ENCODE assay signal across 21 mouse cellular contexts in genomic region chr4:43567140-43567539, GRCm38 (mm10). TPM values are rescaled to one million over a fixed set of nuclear protein-coding genes. Genes with fewer than 3 reads are reported as not detected.
"Had no signal": no experiment of that assay in that cellular context is flagged by ENCODE, and none has a peak within 500 bp of the region (broad histone marks: within the 10 kb centered on the region; RNA-seq: fewer than 3 reads in every experiment).

No protein-coding gene starts in this region.

- H3K9me3 ChIP-seq: midbrain, embryonic 10.5 days; midbrain, embryonic 12.5 days; neural tube, embryonic 13.5 days; neural tube, embryonic 15.5 days had no signal

- DNase-seq: lung, adult 18-20 months; lung, embryonic 14.5 days; lung, postnatal 10 days; lung, postnatal 4 days; midbrain, embryonic 14.5 days; right cerebral cortex, adult 18-20 months; right cerebral cortex, postnatal 25 days; right cerebral cortex, postnatal 4 days; spleen, adult 18-20 months; thymus, adult 18-20 months; thymus, postnatal 14 days; thymus, postnatal 36 days had no signal

- ATAC-seq: midbrain, embryonic 16.5 days had no signal

- H3K4me3 ChIP-seq: midbrain, embryonic 10.5 days; midbrain, embryonic 12.5 days; myocyte; neural tube, embryonic 13.5 days; neural tube, embryonic 15.5 days had no signal

- H3K27ac ChIP-seq: midbrain, embryonic 10.5 days; midbrain, embryonic 12.5 days; neural tube, embryonic 13.5 days; neural tube, embryonic 15.5 days had no signal

- H3K4me2 ChIP-seq: lung, embryonic 14.5 days; midbrain, embryonic 12.5 days; neural tube, embryonic 13.5 days; neural tube, embryonic 15.5 days had no signal

- H3K9ac ChIP-seq: lung, embryonic 14.5 days; midbrain, embryonic 12.5 days; neural tube, embryonic 13.5 days; neural tube, embryonic 15.5 days had no signal

- H3K27me3 ChIP-seq: midbrain, embryonic 12.5 days; neural tube, embryonic 13.5 days; neural tube, embryonic 15.5 days had no signal

RNA-seq across cellular contexts. Expression of gene Msmp, which starts 17.2 kb away (rescaled TPM):
- total RNA-seq: megakaryocyte, adult 5-6 weeks; megakaryocyte-erythroid progenitor cell, adult 5-6 weeks had no signal
- polyA plus RNA-seq: lung, embryonic 14.5 days; myocyte; neural tube, embryonic 13.5 days; small intestine, adult 2 months had no signal
